Mouse (Mus musculus) gastrocnemius, adult 8-10 months (tissue): ENCODE measurements around the gene Slc35f6. TPM values are rescaled to one million over a fixed set of nuclear protein-coding genes. Genes with fewer than 3 reads are reported as not detected.
"Not testable (repeated sequence)": the region's sequence is repeated elsewhere in the genome, so short reads cannot be mapped to it uniquely, and the experiment has no call there.

Source experiments
- DNase-seq, 2 experiments: peaks; one replicate each; pipeline ENCODE4 v3.0.0; 2022; ENCODE audit warnings: low spot score in 2 of 2
- total RNA-seq, 4 experiments: library from RNA; stranded (reverse); gene quantifications; 2 replicates each; pipeline ENCODE4 v1.2.4; 2022

The Slc35f6 gene
- total RNA-seq, 4 experiments from 2014 or later: 10.2 to 14.4 (median 12.4) TPM

GRCm38 (mm10) chr5:30655526-30656195 is 7.9 kb downstream of the Slc35f6 start:
- no peak for DNase-seq

- DNase-seq: no peak
Observed at GRCm38 (mm10) chr5:30659042-30659441, 11.3 kb downstream of the Slc35f6 start.

- no peak for DNase-seq
Observed at GRCm38 (mm10) chr5:30660278-30660677, 12.5 kb downstream of the Slc35f6 start.

GRCm38 (mm10) chr5:30660813-30661212 is 13.1 kb downstream of the Slc35f6 start:
- DNase-seq: no peak

- DNase-seq: no peak
Observed at GRCm38 (mm10) chr5:30665360-30665759, 17.6 kb downstream of the Slc35f6 start.

GRCm38 (mm10) chr5:30665968-30666367 is 18.2 kb downstream of the Slc35f6 start:
- DNase-seq: no peak

- peak; percentile 81 to 82 for DNase-seq
Observed at GRCm38 (mm10) chr5:30666391-30667195, 18.9 kb downstream of the Slc35f6 start, which contains the start of gene Cenpa. Cenpa (plus strand) TSS chr5:30666777.

GRCm38 (mm10) chr5:30667215-30667614 is 19.5 kb downstream of the Slc35f6 start:
- DNase-seq: no peak

- DNase-seq: no peak
Observed at GRCm38 (mm10) chr5:30667686-30668085, 20.0 kb downstream of the Slc35f6 start.

GRCm38 (mm10) chr5:30668637-30669495 is 21.1 kb downstream of the Slc35f6 start:
- DNase-seq: no peak

- no peak for DNase-seq
Observed at GRCm38 (mm10) chr5:30669496-30669830, 21.7 kb downstream of the Slc35f6 start.

GRCm38 (mm10) chr5:30670091-30670490 is 22.4 kb downstream of the Slc35f6 start:
- DNase-seq: no peak

GRCm38 (mm10) chr5:30674001-30674400 is 26.3 kb downstream of the Slc35f6 start:
- DNase-seq: no peak

- no peak for DNase-seq
Observed at GRCm38 (mm10) chr5:30676800-30677199, 29.1 kb downstream of the Slc35f6 start.

GRCm38 (mm10) chr5:30678069-30678468 is 30.3 kb downstream of the Slc35f6 start:
- DNase-seq: not testable (repeated sequence)

GRCm38 (mm10) chr5:30678722-30679296 is 31.1 kb downstream of the Slc35f6 start:
- no peak for DNase-seq

- no peak for DNase-seq
Observed at GRCm38 (mm10) chr5:30679593-30679992, 31.9 kb downstream of the Slc35f6 start.

GRCm38 (mm10) chr5:30681970-30682369 is 34.2 kb downstream of the Slc35f6 start:
- no peak for DNase-seq

- no peak for DNase-seq
Observed at GRCm38 (mm10) chr5:30682967-30683600, 35.4 kb downstream of the Slc35f6 start.

- no peak for DNase-seq
Observed at GRCm38 (mm10) chr5:30683993-30684392, 36.3 kb downstream of the Slc35f6 start.

- no peak for DNase-seq
Observed at GRCm38 (mm10) chr5:30686781-30687180, 39.0 kb downstream of the Slc35f6 start.
